Mouse (Mus musculus): ENCODE data around the gene Ms4a4a. TPM values are rescaled to one million over a fixed set of nuclear protein-coding genes. Genes with fewer than 3 reads are reported as not detected.

Ms4a4a gene
- polyA plus RNA-seq, 1 experiment, result 0.99 TPM

DNA sequence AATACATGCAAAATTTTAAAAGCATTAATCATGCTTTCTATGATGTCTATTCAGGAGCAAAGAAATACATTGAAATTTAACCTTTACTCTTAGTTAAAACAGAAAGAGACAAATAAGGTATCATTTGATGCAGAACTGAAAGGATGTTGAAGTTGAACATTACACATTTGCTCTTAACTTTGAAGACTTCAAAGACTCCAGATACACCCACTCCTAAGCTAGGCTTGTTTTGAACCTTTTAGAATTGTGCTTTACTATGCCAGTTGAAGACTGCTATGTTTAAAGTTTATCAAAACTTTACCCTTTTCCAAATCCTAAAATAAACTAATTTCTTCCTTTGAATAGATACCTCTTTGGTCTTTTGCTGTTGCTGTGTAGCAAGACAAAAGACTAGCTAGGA, 4.1 kb upstream of the Ms4a4a start:
- no peak for TF ChIP-seq CTCF (IDR thresholded peaks at IDR 0.05; ENCODE audit: insufficient read depth, low read length)
- no peak for TF ChIP-seq POLR2A (IDR thresholded peaks at IDR 0.05; ENCODE audit: borderline replicate concordance, extremely low read depth, low read depth, low read length)
- no peak for DNase-seq
- H3K4me1 ChIP-seq (ENCODE audit: control insufficient read depth, insufficient read depth, low read length), result no peaks in the 10 kb centered on the region
- H3K4me3 ChIP-seq (replicated peaks; ENCODE audit: extremely low read depth, low read depth, low read length), result no peak overlapping the region

GRCm38 (mm10) chr19:11376399-11376798, 1.1 kb downstream of the Ms4a4a start:
- H3K4me1 ChIP-seq (ENCODE audit: control insufficient read depth, insufficient read depth, low read length), result no peaks in the 10 kb centered on the region
- no peak for TF ChIP-seq POLR2A (IDR thresholded peaks at IDR 0.05; ENCODE audit: borderline replicate concordance, extremely low read depth, low read depth, low read length)
- TF ChIP-seq CTCF (IDR thresholded peaks at IDR 0.05; ENCODE audit: insufficient read depth, low read length), result no peak
- no peak overlapping the region for H3K4me3 ChIP-seq (replicated peaks; ENCODE audit: extremely low read depth, low read depth, low read length)
- 71% methylated on average over 2 of the region's 2 CpGs for WGBS
- no peak for DNase-seq

DNA sequence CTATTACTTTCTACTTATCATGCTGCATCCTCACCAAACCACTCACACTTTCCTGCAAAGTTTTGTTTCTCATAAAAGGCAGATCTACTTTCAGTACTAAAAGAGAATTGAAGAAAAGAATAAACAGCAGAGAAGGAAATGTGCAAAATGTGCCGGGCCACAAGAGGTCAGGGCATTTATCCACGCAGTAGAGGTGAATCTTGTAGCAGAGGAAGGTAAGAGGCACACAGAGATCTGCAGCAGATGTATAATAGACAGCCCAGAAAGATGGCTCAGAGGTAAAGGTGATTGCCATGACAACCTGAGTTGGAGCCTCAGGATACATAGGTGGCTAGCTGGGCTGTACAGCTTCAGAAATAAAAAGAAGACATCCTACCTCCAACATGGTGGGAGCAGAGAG, 11.8 kb downstream of the Ms4a4a start:
- no peak for DNase-seq
- TF ChIP-seq POLR2A (IDR thresholded peaks at IDR 0.05; ENCODE audit: borderline replicate concordance, extremely low read depth, low read depth, low read length) (no peak), CTCF (IDR thresholded peaks at IDR 0.05; ENCODE audit: insufficient read depth, low read length) (no peak)
- no peak overlapping the region for H3K4me3 ChIP-seq (replicated peaks; ENCODE audit: extremely low read depth, low read depth, low read length)
- 53% methylated on average over 2 of the region's 2 CpGs for WGBS
- H3K4me1 ChIP-seq (ENCODE audit: control insufficient read depth, insufficient read depth, low read length), result no peaks in the 10 kb centered on the region

DNA sequence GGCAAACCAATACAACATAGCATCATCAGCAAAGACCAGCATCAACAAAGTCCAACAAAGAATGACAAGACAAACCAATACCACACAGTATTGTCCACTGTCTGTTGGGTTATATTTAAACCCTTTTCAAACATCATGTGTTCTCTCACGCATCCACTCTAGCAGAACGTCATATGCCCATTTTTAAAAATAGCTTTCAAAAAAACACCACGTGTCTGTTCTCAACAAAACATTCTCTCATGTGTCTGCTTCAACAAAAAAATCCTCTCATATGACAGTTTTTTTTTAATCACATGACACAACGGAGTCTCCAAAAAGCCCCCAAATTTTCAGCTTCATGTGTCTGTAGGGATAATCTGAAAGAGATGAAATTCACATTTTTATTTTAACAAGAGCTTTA, 12.4 kb downstream of the Ms4a4a start:
- TF ChIP-seq CTCF (IDR thresholded peaks at IDR 0.05; ENCODE audit: insufficient read depth, low read length) (no peak), POLR2A (IDR thresholded peaks at IDR 0.05; ENCODE audit: borderline replicate concordance, extremely low read depth, low read depth, low read length) (no peak)
- WGBS, result 67% methylated on average over 4 of the region's 4 CpGs

GRCm38 (mm10) chr19:11388949-11389348, 13.6 kb downstream of the Ms4a4a start:
- Histone ChIP-seq H3K4me1 (ENCODE audit: control insufficient read depth, insufficient read depth, low read length) (no peaks in the 10 kb centered on the region), H3K4me3 (replicated peaks; ENCODE audit: extremely low read depth, low read depth, low read length) (no peak overlapping the region)
- WGBS, result 76% methylated on average over 2 of the region's 2 CpGs
- TF ChIP-seq POLR2A (IDR thresholded peaks at IDR 0.05; ENCODE audit: borderline replicate concordance, extremely low read depth, low read depth, low read length) (no peak), CTCF (IDR thresholded peaks at IDR 0.05; ENCODE audit: insufficient read depth, low read length) (no peak)
- no peak for DNase-seq

More for the DNA sequence above, 12.4 kb downstream of the Ms4a4a start:
- DNase-seq, result no peak
- Histone ChIP-seq H3K4me1 (ENCODE audit: control insufficient read depth, insufficient read depth, low read length) (no peaks in the 10 kb centered on the region), H3K4me3 (replicated peaks; ENCODE audit: extremely low read depth, low read depth, low read length) (no peak overlapping the region)

GRCm38 (mm10) chr19:11395769-11396168, 20.4 kb downstream of the Ms4a4a start:
- H3K4me3 ChIP-seq (replicated peaks; ENCODE audit: extremely low read depth, low read depth, low read length), result no peak overlapping the region
- no peak for DNase-seq
- no peaks in the 10 kb centered on the region for H3K4me1 ChIP-seq (ENCODE audit: control insufficient read depth, insufficient read depth, low read length)
- TF ChIP-seq POLR2A (IDR thresholded peaks at IDR 0.05; ENCODE audit: borderline replicate concordance, extremely low read depth, low read depth, low read length) (no peak), CTCF (IDR thresholded peaks at IDR 0.05; ENCODE audit: insufficient read depth, low read length) (no peak)

DNA sequence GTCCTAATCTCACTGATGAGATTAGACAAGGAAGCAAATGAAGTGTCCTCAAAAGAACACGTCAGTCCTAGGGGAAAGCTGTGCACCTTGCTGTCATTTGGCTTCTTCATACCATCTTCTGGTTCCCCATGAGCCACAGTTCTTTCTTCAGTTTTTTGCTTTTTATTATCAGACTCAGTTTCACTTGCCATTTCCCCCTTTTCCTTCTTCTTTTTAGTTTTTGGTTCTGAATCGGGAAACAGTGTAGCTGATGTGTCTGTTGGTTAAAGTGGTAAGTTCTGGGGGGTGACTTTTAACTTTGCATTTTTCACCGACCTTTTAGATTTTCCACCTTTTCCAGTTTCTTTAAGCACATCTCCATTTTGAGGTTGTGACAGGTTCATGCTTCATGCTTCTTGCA, 29.2 kb downstream of the Ms4a4a start, which contains the start of gene Ms4a4c:
Gene Ms4a4c (plus strand): TSS at position 244 of the 400 bp plus-strand sequence.
- TF ChIP-seq CTCF (IDR thresholded peaks at IDR 0.05; ENCODE audit: insufficient read depth, low read length), result no peak
- TF ChIP-seq POLR2A (IDR thresholded peaks at IDR 0.05; ENCODE audit: borderline replicate concordance, extremely low read depth, low read depth, low read length), result no peak
- no peak for DNase-seq
- WGBS, result 77% methylated on average over 3 of the region's 3 CpGs
- Histone ChIP-seq H3K4me1 (ENCODE audit: control insufficient read depth, insufficient read depth, low read length) (no peaks in the 10 kb centered on the region), H3K4me3 (replicated peaks; ENCODE audit: extremely low read depth, low read depth, low read length) (no peak within 1 kb of the TSS)

- no peak for DNase-seq
- H3K4me3 ChIP-seq (replicated peaks; ENCODE audit: extremely low read depth, low read depth, low read length), result no peak overlapping the region
- no peaks in the 10 kb centered on the region for H3K4me1 ChIP-seq (ENCODE audit: control insufficient read depth, insufficient read depth, low read length)
- TF ChIP-seq POLR2A (IDR thresholded peaks at IDR 0.05; ENCODE audit: borderline replicate concordance, extremely low read depth, low read depth, low read length), result no peak
Measured at GRCm38 (mm10) chr19:11407428-11407827, 32.1 kb downstream of the Ms4a4a start.

DNA sequence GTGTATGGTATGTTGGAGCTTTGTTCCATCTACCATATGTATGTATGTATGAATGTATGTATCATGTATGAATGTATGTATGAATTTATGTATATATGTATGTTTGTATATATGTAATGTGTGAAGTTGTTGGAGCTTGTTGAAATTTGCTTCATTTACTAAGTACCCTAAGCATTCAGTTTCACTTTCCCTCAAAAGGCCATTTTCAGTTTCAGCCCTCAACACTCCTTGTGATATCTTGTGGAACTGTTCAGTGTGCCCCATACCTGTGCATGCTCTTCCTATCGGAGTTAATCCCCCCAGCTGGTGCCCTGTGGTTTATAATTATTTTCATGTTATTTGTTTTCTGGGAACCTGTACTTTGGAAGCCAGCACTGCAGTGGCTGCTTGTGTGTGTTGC, 33.3 kb downstream of the Ms4a4a start:
- TF ChIP-seq POLR2A (IDR thresholded peaks at IDR 0.05; ENCODE audit: borderline replicate concordance, extremely low read depth, low read depth, low read length) (no peak), CTCF (IDR thresholded peaks at IDR 0.05; ENCODE audit: insufficient read depth, low read length) (no peak)
- DNase-seq, result no peak
- no peak overlapping the region for H3K4me3 ChIP-seq (replicated peaks; ENCODE audit: extremely low read depth, low read depth, low read length)
- no peaks in the 10 kb centered on the region for H3K4me1 ChIP-seq (ENCODE audit: control insufficient read depth, insufficient read depth, low read length)
- 92% methylated on average over 1 of the region's 1 CpGs for WGBS

DNA sequence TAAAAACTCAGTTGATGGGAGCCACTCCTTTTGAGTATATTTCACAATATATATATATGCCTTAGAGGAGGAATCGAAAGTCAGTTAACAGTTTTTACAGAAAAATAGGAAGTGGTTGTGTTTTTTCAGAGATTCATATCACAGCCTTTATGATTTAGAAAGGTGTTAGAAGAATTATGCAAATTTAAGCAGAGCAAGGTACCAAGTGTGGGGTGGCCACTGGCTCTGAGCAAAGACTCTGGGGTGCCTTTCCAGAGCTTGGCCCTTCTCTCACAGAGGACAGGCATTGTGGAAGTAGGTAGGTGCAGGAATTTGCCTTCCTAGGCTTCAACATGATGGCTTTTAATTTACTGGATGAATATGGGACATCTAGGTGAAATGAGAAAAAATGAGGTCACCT, 36.3 kb downstream of the Ms4a4a start:
- H3K4me3 ChIP-seq (replicated peaks; ENCODE audit: extremely low read depth, low read depth, low read length), result no peak overlapping the region
- no peak for TF ChIP-seq CTCF (IDR thresholded peaks at IDR 0.05; ENCODE audit: insufficient read depth, low read length)
- no peak for TF ChIP-seq POLR2A (IDR thresholded peaks at IDR 0.05; ENCODE audit: borderline replicate concordance, extremely low read depth, low read depth, low read length)
- no peaks in the 10 kb centered on the region; the same call in 1 of the 2 replicates for H3K4me1 ChIP-seq (ENCODE audit: control insufficient read depth, insufficient read depth, low read length)
- WGBS, result 71% methylated on average over 1 of the region's 1 CpGs
- no peak for DNase-seq

All from lung, adult 2 months (tissue).